Mouse (Mus musculus) G1E (cell line): Measurements from ENCODE around the gene Phf11a.
"Not testable (repeated sequence)": the region's sequence is repeated elsewhere in the genome, so short reads cannot be mapped to it uniquely, and the experiment has no call there.

Source experiments
- CTCF ChIP-seq: IDR thresholded peaks from 2 replicates; pipeline ENCODE4 v1.5.1; 2012; ENCODE audit warnings: low read depth, low read length, inconsistent platforms, mixed read lengths
- GATA1 ChIP-seq: IDR thresholded peaks from 2 replicates; pipeline ENCODE4 v1.6.1; 2012; ENCODE audit warnings: borderline replicate concordance, low read length, inconsistent platforms, mixed read lengths

DNA sequence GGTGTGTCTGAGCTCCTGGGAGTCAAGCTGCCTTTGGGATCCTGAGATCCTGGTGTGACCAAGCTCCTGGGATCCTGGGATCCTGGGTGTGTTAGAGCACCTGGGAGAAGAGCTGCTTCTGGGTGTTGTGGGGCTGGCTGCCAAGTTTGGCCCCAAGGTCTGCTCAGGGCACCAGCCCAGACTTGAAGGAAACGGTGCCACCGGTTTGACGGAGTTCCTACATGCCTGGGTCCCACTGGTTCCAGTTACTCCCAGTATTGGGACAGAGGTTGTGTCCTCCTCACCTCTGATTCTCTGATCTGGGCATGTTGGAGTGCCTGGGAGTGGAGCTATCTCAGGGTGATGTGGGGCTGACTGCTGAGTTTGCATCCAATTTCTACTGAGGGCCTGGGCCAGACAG, 21.7 kb upstream of the Phf11a start:
- TF ChIP-seq CTCF, GATA1: not testable (repeated sequence)
